In the genomic region with DNA sequence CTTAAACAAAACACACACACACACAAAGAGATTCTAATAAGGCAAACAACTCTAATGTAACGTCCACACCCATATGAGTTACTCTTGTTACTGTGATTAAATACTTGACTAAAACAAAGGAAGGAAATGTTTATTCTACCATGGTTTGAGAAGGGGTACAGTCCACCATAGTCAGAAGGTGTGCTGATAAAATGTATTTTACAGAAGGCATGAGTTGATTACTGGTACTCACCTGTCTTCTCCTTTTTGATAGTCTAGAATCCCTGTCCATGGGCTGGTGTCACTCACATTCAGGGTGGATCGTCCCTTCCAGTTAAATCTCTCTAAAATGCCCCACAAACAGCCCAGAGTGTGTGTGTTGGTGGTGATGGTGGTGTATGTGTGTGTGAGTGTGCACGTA, we compare ENCODE assay signal across 23 mouse cellular contexts. TPM values are rescaled to one million over a fixed set of nuclear protein-coding genes. Genes with fewer than 3 reads are reported as not detected.
DNase-seq lines count a peak whose midpoint lies in the region; ATAC-seq and TF ChIP-seq lines count a peak whose summit lies in the region.
"Had no signal": no experiment of that assay in that cellular context is flagged by ENCODE, and none has a peak within 500 bp of the region (broad histone marks: within the 10 kb centered on the region; RNA-seq: fewer than 3 reads in every experiment).

No protein-coding gene starts in this region.

- H3K9me3 ChIP-seq in heart, embryonic 12.5 days (replicated peaks): no peaks in the 10 kb centered on the region
- H3K9me3 ChIP-seq in liver, embryonic 14.5 days (ENCODE audit: control insufficient read depth, low read length): no peaks in the 10 kb centered on the region
- H3K9me3 ChIP-seq in stomach, postnatal 0 days (ENCODE audit: control insufficient read depth, low read length): no peaks in the 10 kb centered on the region
- no peaks in the 10 kb centered on the region for H3K9me3 ChIP-seq in intestine, embryonic 16.5 days (ENCODE audit: control insufficient read depth, low read length)
- H3K9me3 ChIP-seq: embryonic facial prominence, embryonic 15.5 days; intestine, embryonic 15.5 days; limb, embryonic 10.5 days; midbrain, embryonic 13.5 days had no signal

- H3K27me3 ChIP-seq in heart, embryonic 12.5 days (replicated peaks): no peaks in the 10 kb centered on the region
- H3K27me3 ChIP-seq in liver, embryonic 14.5 days (ENCODE audit: control insufficient read depth, insufficient read depth, low read length): no peaks in the 10 kb centered on the region
- no peaks in the 10 kb centered on the region for H3K27me3 ChIP-seq in stomach, postnatal 0 days (ENCODE audit: control insufficient read depth, insufficient read depth, low read length)
- H3K27me3 ChIP-seq in intestine, embryonic 16.5 days (replicated peaks; ENCODE audit: control insufficient read depth, insufficient read depth, low read length): no peaks in the 10 kb centered on the region
- H3K27me3 ChIP-seq: embryonic facial prominence, embryonic 15.5 days; intestine, embryonic 15.5 days; midbrain, embryonic 13.5 days had no signal

- 0 out of 2 replicates have a peak overlapping the region, but pooled peaks have one; percentile 36 for H3K27ac ChIP-seq in heart, embryonic 12.5 days (ENCODE audit: poor library complexity, severe bottlenecking)
- H3K27ac ChIP-seq in liver, embryonic 14.5 days: peak overlapping the region; percentile 95
- no peak overlapping the region for H3K27ac ChIP-seq in stomach, postnatal 0 days (replicated peaks)
- H3K27ac ChIP-seq in intestine, embryonic 16.5 days (ENCODE audit: low read length): no peak overlapping the region
- H3K27ac ChIP-seq: embryonic facial prominence, embryonic 15.5 days; intestine, embryonic 15.5 days; layer of hippocampus, adult 2 months; limb, embryonic 10.5 days; midbrain, embryonic 13.5 days had no signal

- no peaks in the 10 kb centered on the region for H3K36me3 ChIP-seq in heart, embryonic 12.5 days
- no peaks in the 10 kb centered on the region for H3K36me3 ChIP-seq in liver, embryonic 14.5 days (replicated peaks; ENCODE audit: control insufficient read depth, insufficient read depth, low read depth)
- no peaks in the 10 kb centered on the region for H3K36me3 ChIP-seq in stomach, postnatal 0 days (ENCODE audit: control insufficient read depth, insufficient read depth, low read length)
- no peaks in the 10 kb centered on the region for H3K36me3 ChIP-seq in intestine, embryonic 16.5 days (ENCODE audit: control insufficient read depth, insufficient read depth, low read length)
- H3K36me3 ChIP-seq: embryonic facial prominence, embryonic 15.5 days; intestine, embryonic 15.5 days; limb, embryonic 10.5 days; midbrain, embryonic 13.5 days had no signal

- 0 out of 2 replicates have a peak, but pooled peaks have one; percentile 7 for ATAC-seq in heart, embryonic 12.5 days (ENCODE audit: insufficient number of reproducible peaks, low FRiP score)
- peak; percentile 55 for ATAC-seq in liver, embryonic 14.5 days (ENCODE audit: insufficient read depth)
- ATAC-seq in stomach, postnatal 0 days (ENCODE audit: low FRiP score, low TSS enrichment): peak; percentile 18; the same call in 1 of the 2 replicates
- ATAC-seq in intestine, embryonic 16.5 days: no peak
- ATAC-seq: activated CD4-positive, CD25-positive, alpha-beta regulatory T cell, adult 4 months; hindbrain, embryonic 16.5 days; midbrain, embryonic 13.5 days had no signal

- H3K4me1 ChIP-seq in heart, embryonic 12.5 days (replicated peaks): no peaks in the 10 kb centered on the region
- H3K4me1 ChIP-seq in liver, embryonic 14.5 days (replicated peaks; ENCODE audit: control insufficient read depth in 2 of 2, insufficient read depth in 2 of 2, low read length in 1 of 2): peaks cover 8 to 19% of the 10 kb centered on the region in 2 experiments
- no peaks in the 10 kb centered on the region for H3K4me1 ChIP-seq in stomach, postnatal 0 days (replicated peaks; ENCODE audit: control insufficient read depth, insufficient read depth)
- H3K4me1 ChIP-seq in intestine, embryonic 16.5 days (ENCODE audit: control insufficient read depth, insufficient read depth, low read length): no peaks in the 10 kb centered on the region
- H3K4me1 ChIP-seq: embryonic facial prominence, embryonic 15.5 days; intestine, embryonic 15.5 days; limb, embryonic 10.5 days; midbrain, embryonic 13.5 days had no signal

- WGBS in heart, embryonic 12.5 days: 85% methylated on average over 3 of the region's 3 CpGs
- 55% methylated on average over 3 of the region's 3 CpGs for WGBS in liver, embryonic 14.5 days (ENCODE audit: insufficient replicate concordance)
- WGBS in stomach, postnatal 0 days: 62% methylated on average over 3 of the region's 3 CpGs
- 76% methylated on average over 3 of the region's 3 CpGs for WGBS in intestine, embryonic 16.5 days

- no peak for TF ChIP-seq EP300 in liver, embryonic 14.5 days (IDR thresholded peaks at IDR 0.05; ENCODE audit: low read depth)
- TF ChIP-seq EP300 in stomach, postnatal 0 days (optimal IDR thresholded peaks at IDR 0.05): no peak

- TF ChIP-seq CTCF in liver, embryonic 14.5 days (IDR thresholded peaks at IDR 0.05; ENCODE audit: low read depth): no peak
- TF ChIP-seq CTCF in stomach, postnatal 0 days (IDR thresholded peaks at IDR 0.05; ENCODE audit: low read depth): no peak

- H3K4me3 ChIP-seq in heart, embryonic 12.5 days: no peak overlapping the region
- 0 out of 4 replicates have a peak overlapping the region, but pooled peaks of 1 of the 2 experiments have one; percentile 14 for H3K4me3 ChIP-seq in liver, embryonic 14.5 days (ENCODE audit: insufficient read depth in 1 of 2, low read depth in 2 of 2, low read length in 2 of 2)
- H3K4me3 ChIP-seq in stomach, postnatal 0 days (ENCODE audit: low read depth, low read length): no peak overlapping the region
- no peak overlapping the region for H3K4me3 ChIP-seq in intestine, embryonic 16.5 days (ENCODE audit: low read length)
- H3K4me3 ChIP-seq: embryonic facial prominence, embryonic 15.5 days; intestine, embryonic 15.5 days; layer of hippocampus, adult 2 months; limb, embryonic 10.5 days; midbrain, embryonic 13.5 days had no signal

- H3K9ac ChIP-seq in heart, embryonic 12.5 days: no peak overlapping the region
- peak overlapping the region; percentile 57 for H3K9ac ChIP-seq in liver, embryonic 14.5 days (replicated peaks)
- no peak overlapping the region for H3K9ac ChIP-seq in stomach, postnatal 0 days (ENCODE audit: low read length)
- H3K9ac ChIP-seq in intestine, embryonic 16.5 days (ENCODE audit: low read depth, low read length): no peak overlapping the region
- H3K9ac ChIP-seq: embryonic facial prominence, embryonic 15.5 days; intestine, embryonic 15.5 days; midbrain, embryonic 13.5 days had no signal

- no peak overlapping the region for H3K4me2 ChIP-seq in heart, embryonic 12.5 days
- peak overlapping the region; percentile 66 for H3K4me2 ChIP-seq in liver, embryonic 14.5 days (ENCODE audit: low read depth)
- no peak overlapping the region for H3K4me2 ChIP-seq in stomach, postnatal 0 days (replicated peaks; ENCODE audit: low read depth)
- no peak overlapping the region for H3K4me2 ChIP-seq in intestine, embryonic 16.5 days (ENCODE audit: low read depth, low read length)
- H3K4me2 ChIP-seq: embryonic facial prominence, embryonic 15.5 days; intestine, embryonic 15.5 days; midbrain, embryonic 13.5 days had no signal

- DNase-seq in heart, adult 9 months (ENCODE audit: low spot score in 2 of 2): no peak
- peak; percentile 26 for DNase-seq in c-Kit-negative CD71-positive TER-119-positive erythroid progenitor cells, embryonic 14.5 days (ENCODE audit: low read depth, low spot score)
- peak in 1 of 3 experiments; percentile 30 for DNase-seq in liver, embryonic 14.5 days (ENCODE audit: low read depth in 3 of 3, low spot score in 3 of 3)
- DNase-seq in stomach, postnatal 0 days (ENCODE audit: low spot score): no peak
- no peak for DNase-seq in T-cell, adult 2 months (ENCODE audit: low spot score)
- DNase-seq: adrenal gland, adult 8-10 months; gastrocnemius, postnatal 36 days had no signal

RNA-seq across cellular contexts. Expression of a gene that starts 9.5 kb away (rescaled TPM):
- polyA plus RNA-seq in heart, embryonic 12.5 days (2016; fragmentation: Nextera tagmentation; extraction: Ambion mirVana): 0.54 and 0.76 TPM in 2 replicates
- 19.6 and 20.7 TPM in 2 replicates for polyA plus RNA-seq in liver, embryonic 14.5 days (2012; rRNA removed)
- 21.2 and 24.3 TPM in 2 replicates for polyA plus RNA-seq in liver, embryonic 14.5 days (2014; fragmentation: Nextera tagmentation; extraction: Ambion mirVana)
- polyA plus RNA-seq in stomach, postnatal 0 days (2015; fragmentation: Nextera tagmentation; extraction: Ambion mirVana): 37.3 and 42.0 TPM in 2 replicates
- polyA plus RNA-seq in intestine, embryonic 16.5 days (2015; fragmentation: Nextera tagmentation; extraction: Ambion mirVana): 7.0 and 7.1 TPM in 2 replicates
- polyA plus RNA-seq: activated CD4-positive, CD25-positive, alpha-beta regulatory T cell, adult 4 months; forebrain, embryonic 11.5 days; midbrain, embryonic 13.5 days; testis, adult 2 months had no signal

RNA-seq across cellular contexts. Expression of a gene that starts 44.2 kb away (rescaled TPM):
- 8.0 and 8.5 TPM in 2 replicates for polyA plus RNA-seq in heart, embryonic 12.5 days (2016; fragmentation: Nextera tagmentation; extraction: Ambion mirVana)
- 5.7 and 6.2 TPM in 2 replicates for polyA plus RNA-seq in liver, embryonic 14.5 days (2012; rRNA removed)
- polyA plus RNA-seq in liver, embryonic 14.5 days (2014; fragmentation: Nextera tagmentation; extraction: Ambion mirVana): 7.4 and 7.8 TPM in 2 replicates
- 39.7 and 43.4 TPM in 2 replicates for polyA plus RNA-seq in stomach, postnatal 0 days (2015; fragmentation: Nextera tagmentation; extraction: Ambion mirVana)
- 11.6 and 12.5 TPM in 2 replicates for polyA plus RNA-seq in intestine, embryonic 16.5 days (2015; fragmentation: Nextera tagmentation; extraction: Ambion mirVana)

RNA-seq across cellular contexts. Expression of a gene that starts 59.9 kb away (rescaled TPM):
- polyA plus RNA-seq in heart, embryonic 12.5 days (2016; fragmentation: Nextera tagmentation; extraction: Ambion mirVana): not detected in 2 replicates
- polyA plus RNA-seq in liver, embryonic 14.5 days (2012; rRNA removed): not detected in 2 replicates
- not detected in 2 replicates for polyA plus RNA-seq in liver, embryonic 14.5 days (2014; fragmentation: Nextera tagmentation; extraction: Ambion mirVana)
- not detected in 2 replicates for polyA plus RNA-seq in stomach, postnatal 0 days (2015; fragmentation: Nextera tagmentation; extraction: Ambion mirVana)
- polyA plus RNA-seq in intestine, embryonic 16.5 days (2015; fragmentation: Nextera tagmentation; extraction: Ambion mirVana): not detected in 2 replicates
- polyA plus RNA-seq: activated CD4-positive, CD25-positive, alpha-beta regulatory T cell, adult 4 months; embryonic facial prominence, embryonic 15.5 days; forebrain, embryonic 11.5 days; heart, embryonic 14.5 days; hindbrain, embryonic 16.5 days; intestine, embryonic 15.5 days; kidney, embryonic 14.5 days; limb, embryonic 10.5 days; liver, adult 2 months; lung, postnatal 0 days; midbrain, embryonic 13.5 days; small intestine, adult 2 months; testis, adult 2 months had no signal

Comparison
In these comparisons a context has a peak if more than half of its experiments do, and no peak if none do; other contexts are left out.
1. H3K27ac ChIP-seq: peak in heart, embryonic 12.5 days (single experiment) and liver, embryonic 14.5 days (single experiment); none in stomach, postnatal 0 days (single experiment) and intestine, embryonic 16.5 days (single experiment).